Mouse (Mus musculus) heart, embryonic 14.5 days (tissue): ENCODE results near the gene Mrpl4. TPM values are rescaled to one million over a fixed set of nuclear protein-coding genes. Genes with fewer than 3 reads are reported as not detected.

Experiments used
- ATAC-seq: fragments of 200-750 bp; cut with Nextera tagmentation; 2 replicates; pipeline ENCODE4 v1.8.0; 2017; ENCODE audit warnings: low read depth, moderate TSS enrichment; ENCODE audit not compliant: insufficient number of reproducible peaks, insufficient read depth, low FRiP score
- H3K27ac ChIP-seq, 2 experiments: fragments of 200-500 bp in 1 of 2; fragments of 300-500 bp in 1 of 2; sonication (generic) in 1 of 2; replicated peaks in 1 of 2; 2 replicates each; pipeline ENCODE4 v1.5.1; 2012 to 2014; ENCODE audit warnings: low read depth in 2 of 2, low read length in 2 of 2, control low read depth in 1 of 2, mild to moderate bottlenecking in 1 of 2, mixed read lengths in 1 of 2; ENCODE audit not compliant: control insufficient read depth in 1 of 2, insufficient read depth in 1 of 2
- H3K27me3 ChIP-seq: fragments of 300-500 bp; sonication (generic); 2 replicates; pipeline ENCODE4 v1.6.1; 2014; ENCODE audit warnings: mild to moderate bottlenecking, low read length, control low read depth; ENCODE audit not compliant: control insufficient read depth, insufficient read depth
- H3K36me3 ChIP-seq: fragments of 300-500 bp; sonication (generic); 2 replicates; pipeline ENCODE4 v1.6.1; 2014; ENCODE audit warnings: mild to moderate bottlenecking, control low read depth, low read length, mixed read lengths; ENCODE audit not compliant: control insufficient read depth, insufficient read depth
- H3K4me1 ChIP-seq, 2 experiments: fragments of 200-500 bp in 1 of 2; fragments of 300-500 bp in 1 of 2; sonication (generic) in 1 of 2; 2 replicates each; pipeline ENCODE4 v1.6.1; 2012 to 2014; ENCODE audit warnings: low read length in 2 of 2, control low read depth in 1 of 2, mixed read lengths in 1 of 2; ENCODE audit not compliant: control insufficient read depth in 2 of 2, insufficient read depth in 2 of 2
- H3K4me2 ChIP-seq: fragments of 300-500 bp; sonication (generic); 2 replicates; pipeline ENCODE4 v1.6.1; 2014; ENCODE audit warnings: mild to moderate bottlenecking, low read length
- H3K4me3 ChIP-seq, 2 experiments: fragments of 200-500 bp in 1 of 2; fragments of 300-500 bp in 1 of 2; sonication (generic) in 1 of 2; 2 replicates each; pipeline ENCODE4 v1.5.1; 2012 to 2014; ENCODE audit warnings: low read length in 2 of 2, mild to moderate bottlenecking in 2 of 2, control low read depth in 1 of 2, low read depth in 1 of 2, moderate library complexity in 1 of 2; ENCODE audit not compliant: control insufficient read depth in 1 of 2, insufficient read depth in 1 of 2
- H3K9ac ChIP-seq: fragments of 300-500 bp; sonication (generic); 2 replicates; pipeline ENCODE4 v1.6.1; 2014; ENCODE audit warnings: mild to moderate bottlenecking, low read length
- H3K9me3 ChIP-seq: fragments of 300-500 bp; sonication (generic); 2 replicates; pipeline ENCODE4 v1.6.1; 2016; ENCODE audit warnings: low read length, control low read depth; ENCODE audit not compliant: control insufficient read depth
- WGBS: fragments of 180-500 bp; shearing (Covaris S2); extraction: QIAGEN DNeasy Blood & Tissue Kit; methylation state at CpG from one replicate; pipeline ENCODE4 v1.1.7; 2014; 5-methylcytosine and 5-hydroxymethylcytosine counted together
- microRNA counts: library from miRNA; unstranded; fragments of <30 nt; microRNA quantifications from one replicate; lab custom pipeline; 2016
- microRNA-seq: library from miRNA; unstranded; fragments of <30 nt; microRNA quantifications from one replicate; pipeline ENCODE4, GENCODE M21; 2016
- polyA plus RNA-seq: library from polyadenylated mRNA; unstranded; fragments of >200 nt; fragmentation: Nextera tagmentation; extraction: Ambion mirVana; gene quantifications from 2 replicates; pipeline ENCODE4 v1.2.1, GENCODE M21; 2014

Mrpl4 gene
- polyA plus RNA-seq, 1 experiment from 2014 or later: 160 TPM

DNA sequence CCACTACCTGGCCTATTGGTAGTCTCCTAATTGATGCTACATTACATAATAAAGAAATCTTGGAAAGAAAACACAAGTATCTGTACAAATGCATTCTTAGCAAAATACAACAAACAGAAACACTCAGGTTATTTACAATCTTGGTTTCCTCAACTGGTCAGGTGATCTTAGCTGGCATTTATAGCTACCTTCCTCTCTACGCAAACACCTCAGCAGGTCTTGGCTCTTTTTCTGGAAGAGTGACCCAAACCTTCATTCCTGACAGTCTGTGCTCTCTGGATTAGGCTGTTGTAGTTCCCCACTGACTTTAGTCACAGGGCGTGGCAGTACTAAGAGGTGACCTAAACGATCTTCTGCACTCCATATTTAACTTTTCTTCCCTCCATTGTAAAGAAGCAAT lies 42.7 kb downstream of the Mrpl4 start:
- Histone ChIP-seq H3K4me3 (no peak overlapping the region), H3K9me3 (no peaks in the 10 kb centered on the region), H3K9ac (no peak overlapping the region), H3K27me3 (no peaks in the 10 kb centered on the region), H3K4me2 (no peak overlapping the region), H3K27ac (no peak overlapping the region), H3K36me3 (no peaks in the 10 kb centered on the region), H3K4me1 (no peaks in the 10 kb centered on the region)
- no peak for ATAC-seq
- 68% methylated on average over 3 of the region's 3 CpGs for WGBS

DNA sequence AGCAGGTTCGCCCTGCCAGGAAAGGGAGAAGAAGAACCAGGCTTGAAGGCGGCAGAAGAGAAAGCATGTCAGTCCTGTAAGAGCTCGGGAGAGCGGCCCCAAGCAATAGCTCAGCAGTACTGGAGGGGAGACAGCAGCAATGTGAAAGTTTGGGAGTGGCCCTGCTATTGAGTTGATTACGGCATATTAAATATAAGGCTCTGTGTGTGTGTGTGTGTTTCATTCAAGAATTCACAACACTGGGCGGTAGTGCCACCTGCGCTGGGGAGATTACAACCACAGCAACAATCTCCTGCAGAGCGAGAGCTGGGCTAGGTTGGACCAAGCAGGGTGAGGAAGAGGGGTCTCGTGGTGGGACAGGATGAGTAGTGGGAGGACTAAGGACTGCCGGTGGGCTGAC lies 49.0 kb downstream of the Mrpl4 start:
- Histone ChIP-seq H3K36me3 (no peaks in the 10 kb centered on the region), H3K4me2 (no peak overlapping the region), H3K4me3 (no peak overlapping the region), H3K9me3 (no peaks in the 10 kb centered on the region), H3K9ac (no peak overlapping the region), H3K27ac (no peak overlapping the region), H3K4me1 (no peaks in the 10 kb centered on the region), H3K27me3 (no peaks in the 10 kb centered on the region)
- WGBS: 54% methylated on average over 10 of the region's 10 CpGs
- no peak for ATAC-seq

MicroRNAs encoded within 50 kb of the gene (microRNA counts, 519-probe panel; counts per million panel counts)
- microRNA mmu-miR-1900 (lab: Ali Mortazavi, UCI): 322 counts per million, percentile 70 among the panel's probes with 10 or more counts

Small RNA genes within 50 kb of the gene (microRNA-seq; reads per million reads assigned to microRNA genes)
- not detected for gene Mir1900

Other genes starting within 250 kb of the Mrpl4 start
- 0.12 and 0.20 TPM in 2 replicates for gene Col5a3, start 187.7 kb upstream of the Mrpl4 start, polyA plus RNA-seq
- not detected in 2 replicates for gene Rdh8, start 184.2 kb upstream of the Mrpl4 start, polyA plus RNA-seq
- gene A230050P20Rik, start 134.1 kb upstream of the Mrpl4 start, polyA plus RNA-seq: 4.5 and 5.9 TPM in 2 replicates
- gene Angptl6, start 123.0 kb upstream of the Mrpl4 start, polyA plus RNA-seq: 1.9 and 2.7 TPM in 2 replicates
- 28.2 and 30.0 TPM in 2 replicates for gene Ppan, start 114.6 kb upstream of the Mrpl4 start, polyA plus RNA-seq
- gene Eif3g, start 104.1 kb upstream of the Mrpl4 start, polyA plus RNA-seq: 188 and 202 TPM in 2 replicates
- 35.2 and 39.4 TPM in 2 replicates for gene Dnmt1, start 42.9 kb upstream of the Mrpl4 start, polyA plus RNA-seq
- 20.1 and 21.5 TPM in 2 replicates for gene S1pr2, start 26.0 kb upstream of the Mrpl4 start, polyA plus RNA-seq
- gene Icam1, start 13.2 kb downstream of the Mrpl4 start, polyA plus RNA-seq: 13.9 and 14.4 TPM in 2 replicates
- 1.3 and 1.9 TPM in 2 replicates for gene Icam4, start 26.6 kb downstream of the Mrpl4 start, polyA plus RNA-seq
- 0.08 TPM in 1 of 2 replicates, not detected in the other for gene Icam5, start 29.3 kb downstream of the Mrpl4 start, polyA plus RNA-seq
- gene Zglp1, start 64.4 kb downstream of the Mrpl4 start, polyA plus RNA-seq: 1.1 TPM in 1 of 2 replicates, not detected in the other
- gene Gm49373, start 70.4 kb downstream of the Mrpl4 start, polyA plus RNA-seq: 0.12 and 0.49 TPM in 2 replicates
- 45.1 and 50.8 TPM in 2 replicates for gene Fdx1l, start 70.9 kb downstream of the Mrpl4 start, polyA plus RNA-seq
- gene Gm38431, start 89.3 kb downstream of the Mrpl4 start, polyA plus RNA-seq: 1.3 and 1.4 TPM in 2 replicates
- gene Raver1, start 89.3 kb downstream of the Mrpl4 start, polyA plus RNA-seq: 43.9 and 44.9 TPM in 2 replicates
- 11.2 and 11.9 TPM in 2 replicates for gene Tyk2, start 128.5 kb downstream of the Mrpl4 start, polyA plus RNA-seq
- gene Cdc37, start 147.2 kb downstream of the Mrpl4 start, polyA plus RNA-seq: 209 and 212 TPM in 2 replicates
- 11.0 and 11.8 TPM in 2 replicates for gene Pde4a, start 163.0 kb downstream of the Mrpl4 start, polyA plus RNA-seq
- gene Keap1, start 236.6 kb downstream of the Mrpl4 start, polyA plus RNA-seq: 31.5 and 32.3 TPM in 2 replicates
- gene S1pr5, start 245.7 kb downstream of the Mrpl4 start, polyA plus RNA-seq: 0.18 and 0.26 TPM in 2 replicates